Mouse (Mus musculus): ENCODE measurements around the gene Mgat2. TPM values are rescaled to one million over a fixed set of nuclear protein-coding genes. Genes with fewer than 3 reads are reported as not detected.

Mgat2 gene
- polyA plus RNA-seq, 1 experiment from 2014 or later = 52.3 TPM

GRCm38 (mm10) chr12:69175975-69176374 lies 8.0 kb upstream of the Mgat2 start:
- WGBS = 80% methylated on average over 3 of the region's 3 CpGs
- ATAC-seq (ENCODE audit: low FRiP score, low TSS enrichment) = peak; percentile 78

GRCm38 (mm10) chr12:69177526-69177925 lies 6.4 kb upstream of the Mgat2 start:
- WGBS = 84% methylated on average over 3 of the region's 3 CpGs
- no peak overlapping the region for H3K9ac ChIP-seq (ENCODE audit: low read length)
- no peaks in the 10 kb centered on the region for H3K27me3 ChIP-seq (ENCODE audit: control insufficient read depth, insufficient read depth, low read length)
- TF ChIP-seq CTCF (IDR thresholded peaks at IDR 0.05; ENCODE audit: low read depth) (no peak), EP300 (optimal IDR thresholded peaks at IDR 0.05) (no peak)
- no peak for DNase-seq (ENCODE audit: low spot score)
- no peak overlapping the region for H3K4me2 ChIP-seq (replicated peaks; ENCODE audit: low read depth)
- H3K27ac ChIP-seq (replicated peaks) = no peak overlapping the region
- H3K36me3 ChIP-seq (ENCODE audit: control insufficient read depth, insufficient read depth, low read length) = peaks cover 2% of the 10 kb centered on the region; the same call in 1 of the 2 replicates
- H3K4me1 ChIP-seq (replicated peaks; ENCODE audit: control insufficient read depth, insufficient read depth) = no peaks in the 10 kb centered on the region
- no peak for ATAC-seq (ENCODE audit: low FRiP score, low TSS enrichment)
- no peaks in the 10 kb centered on the region for H3K9me3 ChIP-seq (ENCODE audit: control insufficient read depth, low read length)
- no peak overlapping the region for H3K4me3 ChIP-seq (ENCODE audit: low read depth, low read length)

More at GRCm38 (mm10) chr12:69175975-69176374, 8.0 kb upstream of the Mgat2 start:
- H3K4me3 ChIP-seq (ENCODE audit: low read depth, low read length) = no peak overlapping the region
- no peak for DNase-seq (ENCODE audit: low spot score)
- H3K36me3 ChIP-seq (ENCODE audit: control insufficient read depth, insufficient read depth, low read length) = no peaks in the 10 kb centered on the region
- no peaks in the 10 kb centered on the region for H3K27me3 ChIP-seq (ENCODE audit: control insufficient read depth, insufficient read depth, low read length)
- no peak overlapping the region for H3K9ac ChIP-seq (ENCODE audit: low read length)
- no peak overlapping the region for H3K27ac ChIP-seq (replicated peaks)
- no peaks in the 10 kb centered on the region for H3K9me3 ChIP-seq (ENCODE audit: control insufficient read depth, low read length)
- no peak for TF ChIP-seq EP300 (optimal IDR thresholded peaks at IDR 0.05)
- TF ChIP-seq CTCF (IDR thresholded peaks at IDR 0.05; ENCODE audit: low read depth) = no peak
- H3K4me2 ChIP-seq (replicated peaks; ENCODE audit: low read depth) = no peak overlapping the region
- no peaks in the 10 kb centered on the region for H3K4me1 ChIP-seq (replicated peaks; ENCODE audit: control insufficient read depth, insufficient read depth)

GRCm38 (mm10) chr12:69179371-69179770 lies 4.6 kb upstream of the Mgat2 start:
- no peaks in the 10 kb centered on the region for H3K4me1 ChIP-seq (replicated peaks; ENCODE audit: control insufficient read depth, insufficient read depth)
- ATAC-seq (ENCODE audit: low FRiP score, low TSS enrichment) (no peak), DNase-seq (ENCODE audit: low spot score) (no peak)
- no peak overlapping the region for H3K4me2 ChIP-seq (replicated peaks; ENCODE audit: low read depth)
- TF ChIP-seq EP300 (optimal IDR thresholded peaks at IDR 0.05) (no peak), CTCF (IDR thresholded peaks at IDR 0.05; ENCODE audit: low read depth) (no peak)
- peaks cover 2% of the 10 kb centered on the region; the same call in 1 of the 2 replicates for H3K36me3 ChIP-seq (ENCODE audit: control insufficient read depth, insufficient read depth, low read length)
- 55% methylated on average over 12 of the region's 12 CpGs for WGBS
- no peak overlapping the region for H3K9ac ChIP-seq (ENCODE audit: low read length)
- H3K4me3 ChIP-seq (ENCODE audit: low read depth, low read length) = no peak overlapping the region
- no peak overlapping the region for H3K27ac ChIP-seq (replicated peaks)
- no peaks in the 10 kb centered on the region for H3K27me3 ChIP-seq (ENCODE audit: control insufficient read depth, insufficient read depth, low read length)
- no peaks in the 10 kb centered on the region for H3K9me3 ChIP-seq (ENCODE audit: control insufficient read depth, low read length)

- Histone ChIP-seq H3K4me1 (replicated peaks; ENCODE audit: control insufficient read depth, insufficient read depth) (no peaks in the 10 kb centered on the region), H3K4me3 (ENCODE audit: low read depth, low read length) (no peak overlapping the region), H3K36me3 (ENCODE audit: control insufficient read depth, insufficient read depth, low read length) (peaks cover 2% of the 10 kb centered on the region; the same call in 1 of the 2 replicates), H3K9me3 (ENCODE audit: control insufficient read depth, low read length) (no peaks in the 10 kb centered on the region), H3K9ac (ENCODE audit: low read length) (no peak overlapping the region), H3K27ac (replicated peaks) (no peak overlapping the region), H3K4me2 (replicated peaks; ENCODE audit: low read depth) (no peak overlapping the region), H3K27me3 (ENCODE audit: control insufficient read depth, insufficient read depth, low read length) (no peaks in the 10 kb centered on the region)
- DNase-seq (ENCODE audit: low spot score) = no peak
- no peak for TF ChIP-seq CTCF (IDR thresholded peaks at IDR 0.05; ENCODE audit: low read depth)
- TF ChIP-seq EP300 (optimal IDR thresholded peaks at IDR 0.05) = no peak
- 87% methylated on average over 4 of the region's 4 CpGs for WGBS
- no peak for ATAC-seq (ENCODE audit: low FRiP score, low TSS enrichment)
Measured at GRCm38 (mm10) chr12:69181800-69182199, 2.2 kb upstream of the Mgat2 start.

GRCm38 (mm10) chr12:69184342-69185295 lies 662 bp downstream of the Mgat2 start:
- Histone ChIP-seq H3K4me1 (replicated peaks; ENCODE audit: control insufficient read depth, insufficient read depth) (no peaks in the 10 kb centered on the region), H3K4me2 (replicated peaks; ENCODE audit: low read depth) (peak overlapping the region; percentile 97), H3K9me3 (ENCODE audit: control insufficient read depth, low read length) (no peaks in the 10 kb centered on the region), H3K4me3 (ENCODE audit: low read depth, low read length) (peak overlapping the region; percentile 71), H3K27me3 (ENCODE audit: control insufficient read depth, insufficient read depth, low read length) (no peaks in the 10 kb centered on the region), H3K9ac (ENCODE audit: low read length) (peak overlapping the region; percentile 85), H3K27ac (replicated peaks) (peak overlapping the region; percentile 94), H3K36me3 (ENCODE audit: control insufficient read depth, insufficient read depth, low read length) (peaks cover 5% of the 10 kb centered on the region; the same call in 1 of the 2 replicates)
- ATAC-seq (ENCODE audit: low FRiP score, low TSS enrichment) = peak; percentile 46
- whole genome bisulfite sequencing = under 1% methylated on average over 79 of the region's 86 CpGs
- no peak for TF ChIP-seq EP300 (optimal IDR thresholded peaks at IDR 0.05)
- no peak for TF ChIP-seq CTCF (IDR thresholded peaks at IDR 0.05; ENCODE audit: low read depth)
- peak; percentile 59 for DNase-seq (ENCODE audit: low spot score)

- Histone ChIP-seq H3K27me3 (ENCODE audit: control insufficient read depth, insufficient read depth, low read length) (no peaks in the 10 kb centered on the region), H3K36me3 (ENCODE audit: control insufficient read depth, insufficient read depth, low read length) (peaks cover 5% of the 10 kb centered on the region; the same call in 1 of the 2 replicates), H3K4me3 (ENCODE audit: low read depth, low read length) (peak overlapping the region; percentile 71), H3K4me2 (replicated peaks; ENCODE audit: low read depth) (peak overlapping the region; percentile 97), H3K27ac (replicated peaks) (no peak overlapping the region), H3K9me3 (ENCODE audit: control insufficient read depth, low read length) (no peaks in the 10 kb centered on the region), H3K9ac (ENCODE audit: low read length) (peak overlapping the region; percentile 85; the same call in 1 of the 2 replicates), H3K4me1 (replicated peaks; ENCODE audit: control insufficient read depth, insufficient read depth) (no peaks in the 10 kb centered on the region)
- WGBS = 73% methylated on average over 7 of the region's 7 CpGs
- ATAC-seq (ENCODE audit: low FRiP score, low TSS enrichment) = no peak
- no peak for TF ChIP-seq CTCF (IDR thresholded peaks at IDR 0.05; ENCODE audit: low read depth)
- TF ChIP-seq EP300 (optimal IDR thresholded peaks at IDR 0.05) = no peak
- no peak for DNase-seq (ENCODE audit: low spot score)
Measured at GRCm38 (mm10) chr12:69185371-69185770, 1.4 kb downstream of the Mgat2 start.
